In genomic region chr15:28370431-28370830, GRCm38 (mm10) we compare ENCODE assay signal across 24 mouse cellular contexts.
DNase-seq lines count a peak whose midpoint lies in the region; TF ChIP-seq lines count a peak whose summit lies in the region.
"Had no signal": no experiment of that assay in that cellular context is flagged by ENCODE, and none has a peak within 500 bp of the region (broad histone marks: within the 10 kb centered on the region; RNA-seq: fewer than 3 reads in every experiment).

No protein-coding gene starts in this region.

- no peak for TF ChIP-seq POLR2A in liver, adult 2 months (IDR thresholded peaks at IDR 0.05; ENCODE audit: extremely low read depth, insufficient read depth, low read length)

- H3K27ac ChIP-seq in heart, embryonic 10.5 days, result no peak overlapping the region
- H3K27ac ChIP-seq in liver, adult 2 months (replicated peaks; ENCODE audit: insufficient read depth, low read depth, low read length), result no peak overlapping the region
- H3K27ac ChIP-seq: embryonic facial prominence, embryonic 12.5 days; embryonic facial prominence, embryonic 15.5 days; gastrocnemius, adult 2 months; heart, embryonic 13.5 days; hindbrain, embryonic 15.5 days; intestine, embryonic 15.5 days had no signal

- no peaks in the 10 kb centered on the region for H3K79me2 ChIP-seq in liver, adult 2 months (ENCODE audit: control insufficient read depth, insufficient read depth, low read length)

- no peak overlapping the region for H3K9ac ChIP-seq in liver, adult 2 months (ENCODE audit: low read depth, low read length)
- H3K9ac ChIP-seq: embryonic facial prominence, embryonic 12.5 days; embryonic facial prominence, embryonic 15.5 days; forebrain, postnatal 0 days; heart, embryonic 13.5 days; hindbrain, embryonic 15.5 days; intestine, embryonic 15.5 days had no signal

- peak; percentile 44 for DNase-seq in heart, adult 11 months
- DNase-seq in heart, embryonic 10.5 days (ENCODE audit: low spot score), result no peak
- peak; percentile 63 for DNase-seq in liver, adult 2 months (ENCODE audit: extremely low read depth, low read depth, low spot score)
- DNase-seq in liver, result no peak
- peak; percentile 8 for DNase-seq in brain, adult 2 months (ENCODE audit: low read depth, low spot score)
- no peak for DNase-seq in layer of hippocampus, adult 18-20 months (ENCODE audit: low spot score in 2 of 2)
- DNase-seq in lung, postnatal 36 days, result no peak
- DNase-seq: adrenal gland, postnatal 14 days; B cell, adult 2 months; cerebellum, adult 11-12 months; cerebellum, adult 8-10 months; cerebellum, postnatal 25 days; forebrain, postnatal 0 days; gastrocnemius, adult 2 months; gastrocnemius, postnatal 14 days; heart, adult 18-20 months; heart, postnatal 14 days; heart, postnatal 4 days had no signal

- H3K36me3 ChIP-seq in heart, embryonic 10.5 days, result no peaks in the 10 kb centered on the region
- no peaks in the 10 kb centered on the region for H3K36me3 ChIP-seq in liver, adult 2 months (ENCODE audit: control insufficient read depth, insufficient read depth, low read length)
- H3K36me3 ChIP-seq: embryonic facial prominence, embryonic 12.5 days; embryonic facial prominence, embryonic 15.5 days; heart, embryonic 13.5 days; hindbrain, embryonic 15.5 days; intestine, embryonic 15.5 days had no signal

- TF ChIP-seq CTCF in liver, adult 2 months (IDR thresholded peaks at IDR 0.05; ENCODE audit: low read depth, low read length), result 0 out of 2 replicates have a peak, but pooled peaks have one; percentile 18

- no peaks in the 10 kb centered on the region for H3K27me3 ChIP-seq in heart, embryonic 10.5 days (ENCODE audit: insufficient read depth, poor library complexity, severe bottlenecking)
- no peaks in the 10 kb centered on the region for H3K27me3 ChIP-seq in liver, adult 2 months (ENCODE audit: control insufficient read depth, insufficient read depth, low read length)
- H3K27me3 ChIP-seq: CH12.LX; embryonic facial prominence, embryonic 12.5 days; embryonic facial prominence, embryonic 15.5 days; heart, embryonic 13.5 days; hindbrain, embryonic 15.5 days; intestine, embryonic 15.5 days had no signal

- H3K9me3 ChIP-seq in heart, embryonic 10.5 days, result no peaks in the 10 kb centered on the region
- H3K9me3 ChIP-seq: embryonic facial prominence, embryonic 12.5 days; embryonic facial prominence, embryonic 15.5 days; heart, embryonic 13.5 days; hindbrain, embryonic 15.5 days; intestine, embryonic 15.5 days had no signal

- no peak overlapping the region for H3K4me3 ChIP-seq in heart, embryonic 10.5 days
- no peak overlapping the region for H3K4me3 ChIP-seq in liver, adult 2 months (ENCODE audit: insufficient read depth, low read depth, low read length)
- H3K4me3 ChIP-seq: embryonic facial prominence, embryonic 12.5 days; embryonic facial prominence, embryonic 15.5 days; gastrocnemius, adult 2 months; heart, embryonic 13.5 days; hindbrain, embryonic 15.5 days; intestine, embryonic 15.5 days had no signal

- 80% methylated on average over 6 of the region's 6 CpGs for WGBS in heart, embryonic 10.5 days
- WGBS in liver, adult 2 months, result 66% methylated on average over 6 of the region's 6 CpGs

- no peaks in the 10 kb centered on the region for H3K4me1 ChIP-seq in heart, embryonic 10.5 days
- H3K4me1 ChIP-seq in liver, adult 2 months (ENCODE audit: control insufficient read depth, insufficient read depth, low read length), result peaks cover 8% of the 10 kb centered on the region
- H3K4me1 ChIP-seq: embryonic facial prominence, embryonic 12.5 days; embryonic facial prominence, embryonic 15.5 days; heart, embryonic 13.5 days; hindbrain, embryonic 15.5 days; intestine, embryonic 15.5 days had no signal

Comparison
In these comparisons a context has a peak if more than half of its experiments do, and no peak if none do; other contexts are left out.
1. DNase-seq: peak in heart, adult 11 months (single experiment), liver, adult 2 months (single experiment) and brain, adult 2 months (single experiment); none in heart, embryonic 10.5 days (single experiment), liver (single experiment), layer of hippocampus, adult 18-20 months (0 of 2) and lung, postnatal 36 days (single experiment).